Mouse (Mus musculus): Measurements from ENCODE around the gene Washc4.

DNA sequence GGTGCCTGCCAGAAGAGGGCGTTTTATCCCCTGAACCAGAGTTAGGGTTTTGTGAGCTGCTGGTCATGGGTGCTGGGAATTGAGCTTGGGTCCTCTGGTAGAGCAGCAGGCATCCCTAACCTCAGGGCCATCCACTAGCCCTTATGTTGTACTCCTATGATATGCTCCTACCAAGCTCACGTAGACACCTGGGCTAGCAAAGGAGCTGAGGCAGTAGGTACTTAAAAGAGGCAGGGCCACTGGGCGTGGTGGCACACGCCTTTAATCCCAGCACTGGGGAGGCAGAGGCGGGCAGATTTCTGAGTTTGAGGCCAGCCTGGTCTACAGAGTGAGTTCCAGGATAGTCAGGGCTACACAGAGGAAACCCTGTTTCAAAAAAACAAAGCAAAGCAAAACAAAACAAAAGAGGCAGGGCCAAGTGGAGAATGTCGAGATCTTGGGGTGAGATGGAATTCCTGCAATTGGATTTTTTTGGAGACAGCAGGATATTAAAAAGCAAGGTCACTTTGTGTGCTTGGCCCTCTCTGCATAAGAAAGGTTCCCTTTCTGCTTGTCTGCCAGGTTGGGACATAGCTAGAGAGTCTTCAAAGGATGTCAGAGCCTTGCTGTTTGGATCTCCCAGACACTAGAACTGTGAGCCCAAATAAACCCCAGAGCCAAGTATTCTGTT is 4.1 kb upstream of the Washc4 start:
- no peak for TF ChIP-seq CTCF (IDR thresholded peaks at IDR 0.05; ENCODE audit: control insufficient read depth, insufficient read depth, insufficient read length)
- TF ChIP-seq USF1 (IDR thresholded peaks at IDR 0.05; ENCODE audit: low read depth) = no peak
